Mouse (Mus musculus) thymus, postnatal 25 days (tissue): ENCODE measurements around the gene Macrod1.

Experiments used
- DNase-seq: peaks from one replicate; pipeline ENCODE4 v3.0.0; 2022

Macrod1 gene

DNA sequence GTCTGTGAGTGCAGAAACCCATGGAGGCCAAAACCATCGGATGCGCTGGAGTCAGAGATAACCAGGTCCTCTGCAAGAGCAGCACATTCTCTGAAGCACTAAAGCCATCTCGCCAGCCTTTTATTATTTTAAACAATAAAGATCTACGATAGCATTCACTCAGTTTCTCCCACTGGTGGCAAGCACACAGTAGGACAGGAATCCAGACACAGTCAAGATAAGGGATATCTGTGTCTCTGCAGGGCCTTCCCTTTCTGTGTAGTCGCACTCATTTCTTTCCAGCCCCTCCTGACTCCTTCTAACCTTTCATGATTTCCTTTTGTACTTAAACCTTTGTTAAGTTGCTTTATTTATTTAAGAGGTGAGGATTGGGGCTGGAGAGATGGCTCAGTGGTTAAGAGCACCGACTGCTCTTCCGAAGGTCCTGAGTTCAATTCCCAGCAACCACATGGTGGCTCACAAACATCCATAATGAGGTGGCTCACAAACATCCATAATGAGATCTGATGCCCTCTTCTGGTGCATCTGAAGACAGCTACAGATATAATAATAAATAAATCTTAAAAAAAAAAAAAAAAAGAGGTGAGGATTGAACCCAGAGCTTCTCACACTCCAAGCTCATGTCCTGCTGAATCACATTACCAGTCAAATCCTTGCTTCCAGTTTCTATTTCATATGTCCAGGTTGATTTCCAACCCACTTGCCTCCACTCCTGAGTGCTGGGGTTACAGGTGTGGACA lies 153.5 kb downstream of the Macrod1 start:
- no peak for DNase-seq

DNA sequence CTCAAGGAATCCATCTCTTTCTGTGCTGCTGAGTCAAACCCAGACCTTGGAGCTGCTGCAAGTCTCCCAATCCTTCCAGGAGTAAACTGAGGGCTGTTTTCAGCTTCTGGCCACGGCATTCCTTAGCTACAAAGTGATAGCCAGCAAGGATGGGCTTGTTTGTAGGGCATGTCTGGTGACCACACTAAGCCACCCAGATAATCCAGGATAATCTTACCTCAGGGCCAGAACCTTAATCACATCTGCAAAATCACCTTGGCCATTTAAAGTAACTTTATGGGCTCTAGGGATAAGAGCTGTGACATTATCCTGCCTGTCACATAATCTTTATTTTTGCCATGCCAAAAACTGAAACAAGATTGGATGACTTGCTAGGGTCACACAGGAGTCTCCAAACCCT lies 155.6 kb downstream of the Macrod1 start:
- no peak for DNase-seq

DNA sequence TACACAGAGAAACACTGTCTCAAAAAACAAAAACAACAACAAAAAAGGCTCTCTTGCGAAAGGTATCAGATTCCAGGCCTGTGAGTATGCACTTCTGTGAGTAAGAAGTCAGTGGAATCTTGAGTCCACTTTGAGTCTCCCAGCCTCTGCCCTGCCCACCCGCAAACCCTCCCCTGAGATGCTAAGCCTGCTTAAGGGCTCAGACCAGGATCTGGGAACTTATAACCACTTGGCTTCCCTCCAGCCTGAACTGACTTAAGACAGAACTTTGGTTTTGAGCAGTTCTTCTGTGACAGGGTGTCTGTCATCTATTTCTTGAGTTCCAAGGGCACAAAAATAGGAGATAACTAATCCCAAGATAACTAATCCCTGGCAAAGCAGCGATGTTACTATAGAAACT lies 156.4 kb downstream of the Macrod1 start:
- DNase-seq = no peak

DNA sequence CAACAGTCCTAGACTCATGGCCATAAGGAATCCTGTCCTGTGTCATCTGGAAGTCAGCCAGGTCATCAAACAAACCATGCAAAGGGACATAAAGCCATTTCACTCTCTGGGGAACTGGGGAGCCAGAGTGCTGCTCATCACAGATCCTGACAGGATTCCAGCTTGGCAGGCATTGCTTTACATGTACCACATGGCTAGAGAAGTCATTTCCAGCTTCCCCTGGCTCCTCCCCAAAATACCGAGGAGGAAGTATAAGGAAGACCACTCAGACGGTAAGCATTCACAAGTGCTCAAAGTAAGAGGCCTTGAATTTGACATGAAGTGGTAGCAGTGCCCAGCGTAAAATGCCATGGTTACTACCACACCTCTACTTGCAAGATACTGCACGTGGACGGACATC lies 157.9 kb downstream of the Macrod1 start:
- no peak for DNase-seq

DNA sequence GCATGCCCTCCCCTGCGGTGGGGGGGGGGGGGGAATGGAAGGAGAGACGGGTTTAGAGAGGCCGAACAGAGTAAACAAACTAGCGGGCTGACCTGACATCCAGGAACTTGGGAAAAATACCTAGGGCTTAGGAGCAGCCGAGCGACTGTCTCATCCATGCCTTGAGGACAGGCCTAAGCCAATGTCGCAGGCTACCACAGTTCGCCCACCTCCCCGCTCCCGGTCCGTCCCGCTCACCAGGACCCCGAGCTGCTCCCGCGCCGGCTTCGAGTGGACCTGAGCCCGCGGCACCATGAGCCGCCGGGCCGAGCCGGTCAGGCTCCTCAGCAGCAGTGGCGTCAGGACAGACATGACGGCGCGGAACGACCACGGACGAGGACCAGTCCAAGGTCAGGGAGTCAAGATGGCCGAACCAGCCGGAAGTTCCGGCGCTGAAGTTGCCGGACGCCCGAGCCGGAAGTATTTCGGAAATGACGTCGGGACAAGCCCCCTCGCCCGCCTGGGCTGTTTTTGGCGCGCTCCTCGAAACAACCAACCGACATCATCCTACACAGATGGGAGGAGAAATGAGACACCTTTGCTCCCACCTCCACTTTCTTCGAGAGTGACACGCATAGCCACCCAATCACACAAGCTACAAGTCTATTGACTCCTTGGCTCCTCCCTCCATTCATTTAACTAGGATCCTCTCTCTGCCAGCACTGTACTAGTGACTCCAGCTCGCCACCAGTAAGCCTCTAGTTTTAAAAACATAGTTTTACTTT lies 160.7 kb downstream of the Macrod1 start, which contains the start of gene Cox8a:
Cox8a (minus strand) TSS at position 455 of the 764 bp plus-strand sequence.
- peak; percentile 91 for DNase-seq

DNA sequence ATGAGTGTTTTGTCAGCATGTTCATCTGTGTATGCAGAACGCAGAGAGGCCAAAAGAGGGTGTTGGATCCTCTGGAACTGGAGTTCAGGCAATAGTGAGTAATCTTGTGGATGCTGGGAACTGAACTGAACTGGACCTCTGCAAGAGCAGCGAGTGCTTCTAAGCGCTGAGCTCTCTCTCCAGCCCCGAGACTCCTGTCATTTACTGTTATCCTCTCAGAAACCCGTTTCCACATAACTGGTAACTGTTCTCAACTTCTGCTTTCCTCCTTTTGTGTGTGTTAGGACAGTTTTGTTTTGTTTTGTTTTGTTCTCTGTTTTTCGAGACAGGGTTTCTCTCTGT lies 161.3 kb downstream of the Macrod1 start:
- no peak for DNase-seq

DNA sequence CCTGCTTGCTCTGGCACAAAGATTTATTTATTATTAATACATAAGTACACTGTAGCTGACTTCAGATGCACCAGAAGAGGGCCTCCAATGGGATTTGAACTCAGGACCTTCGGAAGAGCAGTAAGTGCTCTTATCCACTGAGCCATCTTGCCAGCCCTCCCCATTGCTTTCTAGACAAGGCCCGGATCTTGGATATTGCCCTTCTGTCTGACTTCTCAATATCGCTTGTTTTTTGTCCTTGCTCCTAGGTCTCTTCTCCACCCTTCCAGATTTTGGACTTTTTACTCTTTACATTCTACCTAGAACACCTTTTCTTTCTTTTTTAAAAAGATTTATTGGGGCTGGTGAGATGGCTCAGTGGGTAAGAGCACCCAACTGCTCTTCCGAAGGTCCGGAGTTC lies 162.1 kb downstream of the Macrod1 start:
- DNase-seq = no peak

DNA sequence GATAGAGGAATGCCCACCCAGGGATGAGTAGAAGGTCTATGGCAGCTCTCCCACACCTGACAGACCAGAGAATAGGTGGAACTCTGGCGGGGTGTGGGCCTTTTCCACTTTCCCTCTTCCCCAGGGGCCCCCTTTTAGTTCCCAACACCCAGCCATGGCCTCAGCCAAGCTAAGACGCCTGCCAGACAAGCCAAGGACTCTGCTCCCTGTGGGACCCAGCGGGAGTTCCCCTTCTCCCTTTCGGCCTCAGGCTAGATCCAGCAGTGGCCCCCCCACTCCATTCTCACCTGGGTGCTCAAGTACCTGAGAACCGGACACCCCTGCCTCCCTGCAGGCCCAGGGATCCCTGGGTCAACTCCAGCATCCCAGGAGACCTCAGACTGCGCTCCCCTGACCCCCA lies 165.6 kb downstream of the Macrod1 start:
- no peak for DNase-seq

DNA sequence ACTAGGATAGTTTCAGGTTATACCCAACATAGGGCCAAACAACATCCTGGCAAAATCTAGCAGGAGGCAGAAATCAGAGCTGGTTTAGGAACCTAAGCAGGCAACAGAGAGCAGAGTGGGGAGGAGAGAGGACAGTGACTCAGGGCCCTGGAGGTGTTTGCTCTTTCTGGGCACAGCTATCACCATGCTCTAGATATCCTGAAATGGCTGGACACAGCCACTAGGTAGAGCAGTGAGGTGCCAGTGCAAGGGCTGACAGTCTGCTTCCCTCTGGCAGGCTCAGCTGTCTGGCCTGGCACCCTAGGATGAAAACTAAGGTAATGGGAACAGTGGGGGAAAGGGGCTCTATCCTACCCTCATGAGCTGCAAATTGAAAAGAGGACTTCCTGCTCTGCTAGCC lies 166.9 kb downstream of the Macrod1 start:
- DNase-seq = no peak

DNA sequence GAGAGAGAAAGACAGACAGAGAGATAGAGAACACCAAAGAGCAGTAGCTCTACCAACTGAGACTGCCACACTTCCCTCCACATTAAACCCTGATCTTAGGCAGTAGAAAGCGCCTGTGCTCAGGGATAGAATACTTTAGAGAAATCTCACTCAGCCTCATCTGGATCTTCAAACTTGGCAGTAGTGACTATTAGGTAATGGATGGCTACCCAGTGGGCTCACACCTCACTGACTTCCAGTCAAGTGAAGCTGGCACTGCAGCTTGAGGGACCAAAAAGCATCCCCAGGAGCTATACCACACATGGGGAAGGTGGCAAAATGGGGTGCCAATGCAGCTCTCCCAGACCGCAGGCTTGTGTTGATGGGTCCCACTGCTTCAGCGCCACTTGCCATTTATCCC lies 167.6 kb downstream of the Macrod1 start:
- DNase-seq = no peak

DNA sequence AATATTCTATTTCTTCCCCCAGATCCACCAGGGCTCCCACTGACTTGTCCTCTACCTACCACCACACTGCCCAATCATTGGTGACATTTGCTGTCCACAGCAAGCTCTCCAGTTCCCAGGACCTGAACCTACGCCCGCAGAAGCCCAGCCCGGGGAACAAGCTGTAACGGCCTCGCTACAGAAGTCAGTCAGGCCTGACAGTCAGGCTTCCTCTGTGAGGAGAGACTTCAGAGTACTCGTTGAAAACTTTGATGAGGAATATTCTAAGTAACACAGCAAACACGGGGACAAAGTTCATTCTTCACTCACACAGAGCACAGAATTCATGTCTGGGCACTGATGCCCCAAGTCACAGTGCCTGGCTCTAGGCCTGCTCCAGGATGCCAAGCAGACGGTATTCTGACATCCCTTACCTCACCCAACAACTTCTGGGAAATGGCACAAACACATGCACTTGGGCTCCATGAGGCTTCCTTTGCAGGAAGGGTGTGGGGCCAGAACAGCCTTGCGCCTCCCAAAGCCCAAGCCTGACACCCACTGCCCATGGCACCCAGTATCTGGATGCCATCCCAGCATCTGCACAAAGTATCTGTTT lies 168.6 kb downstream of the Macrod1 start:
- no peak for DNase-seq

DNA sequence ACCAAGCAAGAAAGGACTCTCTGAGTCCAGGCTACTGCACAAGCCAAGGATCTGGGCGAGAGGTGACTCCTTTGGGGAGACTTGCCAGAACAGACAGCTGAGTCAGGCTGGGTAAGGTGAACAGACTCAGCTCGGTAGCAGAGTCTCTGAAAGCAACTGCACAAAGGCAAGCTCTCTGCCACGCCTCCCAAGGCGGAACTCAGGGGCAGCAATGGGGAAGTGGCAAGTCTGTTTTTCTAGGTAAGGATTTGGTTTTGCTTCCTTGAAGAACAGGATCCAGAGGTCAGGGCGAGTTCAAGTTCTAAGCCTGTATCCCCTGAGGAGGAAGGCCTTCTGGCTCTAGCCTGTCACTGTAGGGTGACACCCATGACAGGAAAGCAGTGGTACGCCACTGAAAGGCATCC lies 169.9 kb downstream of the Macrod1 start:
- no peak for DNase-seq

DNA sequence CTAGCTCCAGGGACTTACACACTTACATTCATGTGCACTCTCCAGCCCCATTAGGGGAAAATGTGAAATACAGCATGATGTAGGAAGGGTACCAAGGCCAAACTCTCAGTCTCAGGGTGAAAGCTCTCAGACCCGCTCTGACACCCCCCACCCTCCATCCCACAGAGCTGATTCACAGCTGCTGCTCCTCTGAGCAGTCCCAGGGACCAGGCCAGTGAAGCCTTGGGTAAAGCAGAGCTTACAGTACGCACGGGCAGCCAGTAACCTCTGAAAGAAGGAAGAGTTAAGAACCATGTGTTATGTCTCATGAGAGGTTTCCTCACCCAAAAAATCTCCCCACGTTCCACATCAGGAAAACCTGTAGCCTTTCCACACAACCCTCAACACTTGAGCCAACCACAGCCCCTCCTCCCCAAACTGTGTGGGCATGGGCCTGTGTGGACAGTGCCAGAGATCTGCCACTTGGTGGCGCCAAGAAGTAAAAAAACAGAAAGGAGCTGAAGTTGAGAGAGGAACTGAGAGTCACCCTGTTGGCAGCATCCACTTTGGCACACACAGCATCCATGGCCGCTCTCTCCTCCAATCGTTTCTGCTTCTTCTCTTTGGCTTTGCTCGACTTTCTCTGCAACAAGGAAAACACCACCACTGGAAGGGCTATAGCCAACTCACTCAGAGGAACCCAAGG lies 178.1 kb downstream of the Macrod1 start:
- peak; percentile 83 for DNase-seq

DNA sequence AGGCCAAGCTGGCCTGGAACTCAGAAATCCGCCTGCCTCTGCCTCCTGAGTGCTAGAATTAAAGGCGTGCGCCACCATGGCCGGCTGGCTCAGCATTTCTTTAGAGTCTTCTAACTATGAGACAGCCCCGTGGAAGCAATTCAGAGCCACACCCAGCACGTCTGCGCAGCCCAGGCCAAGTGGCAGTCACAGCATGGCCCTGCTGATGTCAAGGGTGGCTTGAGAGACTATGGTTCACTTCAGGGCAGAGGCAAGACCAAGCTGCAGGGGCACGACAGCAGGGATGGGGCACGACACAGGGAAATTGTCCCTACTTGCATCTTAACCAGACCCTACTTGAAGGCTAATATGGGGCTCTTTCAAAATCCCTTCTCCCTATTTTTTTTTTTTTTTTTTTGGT lies 178.9 kb downstream of the Macrod1 start:
- DNase-seq = no peak

DNA sequence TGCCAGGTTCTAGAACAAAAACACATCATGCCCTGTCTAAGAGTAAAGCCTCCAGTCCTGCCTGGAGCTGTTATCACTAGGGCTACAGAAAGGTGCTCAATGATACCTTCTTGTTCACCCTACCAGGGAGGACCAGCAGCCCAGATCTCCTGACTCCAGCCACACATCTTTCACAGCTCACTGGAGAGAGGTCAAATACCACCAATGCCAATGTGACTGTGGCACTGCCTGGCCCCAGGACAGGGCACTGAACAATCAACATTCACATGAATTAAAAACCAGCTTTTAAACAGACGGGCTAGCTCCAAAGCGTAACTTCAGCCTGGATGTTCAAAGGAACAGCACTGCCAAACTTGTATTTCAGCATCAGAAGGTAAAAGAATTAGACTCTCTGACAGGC lies 179.4 kb downstream of the Macrod1 start:
- no peak for DNase-seq

DNA sequence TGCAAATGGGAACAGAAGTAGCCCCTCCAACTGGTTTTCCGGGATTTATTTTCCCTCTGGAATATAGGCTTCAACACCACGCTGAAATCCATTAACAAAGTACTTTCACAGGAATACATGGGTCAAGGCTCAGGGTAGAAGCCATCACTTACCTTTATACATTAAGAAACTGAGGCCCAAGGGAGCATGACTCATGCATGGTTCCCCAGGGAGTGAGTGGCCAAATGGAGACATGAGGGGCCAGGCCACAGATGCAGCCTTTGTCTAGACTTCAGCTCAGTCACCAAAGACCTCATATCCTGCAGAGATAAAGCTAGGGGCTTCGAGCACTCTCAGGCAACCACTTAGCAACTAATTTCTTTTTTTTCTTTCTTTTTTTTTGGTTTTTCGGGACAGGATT lies 180.1 kb downstream of the Macrod1 start:
- DNase-seq = no peak

DNA sequence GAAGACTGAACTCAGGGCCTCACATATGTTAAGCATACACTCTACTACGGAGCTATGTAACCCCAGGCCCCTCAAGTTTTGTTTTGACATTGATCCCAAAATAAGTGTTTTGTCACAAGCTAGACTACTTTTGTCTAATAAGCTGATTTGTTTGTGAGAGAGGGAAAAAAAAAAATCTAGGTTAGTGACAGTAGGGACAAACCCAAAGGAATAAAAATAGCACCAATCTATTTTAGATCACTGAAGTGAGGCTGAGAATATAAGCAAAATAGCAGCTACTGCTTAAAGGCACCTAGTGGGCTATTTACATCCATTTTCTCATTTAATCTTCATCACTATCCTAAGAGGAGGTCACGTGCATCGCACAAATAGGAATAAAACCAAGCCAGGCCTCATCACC lies 183.0 kb downstream of the Macrod1 start:
- DNase-seq = no peak

DNA sequence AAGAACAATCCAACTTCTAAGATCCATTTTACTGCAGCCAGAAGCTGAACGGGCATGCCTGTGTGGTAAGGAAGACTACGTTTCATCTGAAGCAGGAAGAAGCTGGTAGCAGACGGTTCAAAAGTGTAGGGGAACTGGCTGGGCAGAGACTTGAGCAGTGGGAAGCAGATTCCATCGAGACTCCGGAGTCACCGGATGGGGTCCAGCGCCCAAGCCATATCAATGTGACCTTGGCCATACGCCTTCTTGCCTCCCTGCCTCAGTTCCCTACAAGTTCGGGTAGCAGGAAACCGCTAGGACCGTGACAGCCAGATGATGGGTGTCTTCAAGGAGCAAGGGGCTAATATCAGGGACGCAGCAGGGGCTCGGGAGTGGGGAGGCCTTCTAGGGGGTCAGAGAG lies 183.7 kb downstream of the Macrod1 start:
- peak; percentile 40 for DNase-seq

DNA sequence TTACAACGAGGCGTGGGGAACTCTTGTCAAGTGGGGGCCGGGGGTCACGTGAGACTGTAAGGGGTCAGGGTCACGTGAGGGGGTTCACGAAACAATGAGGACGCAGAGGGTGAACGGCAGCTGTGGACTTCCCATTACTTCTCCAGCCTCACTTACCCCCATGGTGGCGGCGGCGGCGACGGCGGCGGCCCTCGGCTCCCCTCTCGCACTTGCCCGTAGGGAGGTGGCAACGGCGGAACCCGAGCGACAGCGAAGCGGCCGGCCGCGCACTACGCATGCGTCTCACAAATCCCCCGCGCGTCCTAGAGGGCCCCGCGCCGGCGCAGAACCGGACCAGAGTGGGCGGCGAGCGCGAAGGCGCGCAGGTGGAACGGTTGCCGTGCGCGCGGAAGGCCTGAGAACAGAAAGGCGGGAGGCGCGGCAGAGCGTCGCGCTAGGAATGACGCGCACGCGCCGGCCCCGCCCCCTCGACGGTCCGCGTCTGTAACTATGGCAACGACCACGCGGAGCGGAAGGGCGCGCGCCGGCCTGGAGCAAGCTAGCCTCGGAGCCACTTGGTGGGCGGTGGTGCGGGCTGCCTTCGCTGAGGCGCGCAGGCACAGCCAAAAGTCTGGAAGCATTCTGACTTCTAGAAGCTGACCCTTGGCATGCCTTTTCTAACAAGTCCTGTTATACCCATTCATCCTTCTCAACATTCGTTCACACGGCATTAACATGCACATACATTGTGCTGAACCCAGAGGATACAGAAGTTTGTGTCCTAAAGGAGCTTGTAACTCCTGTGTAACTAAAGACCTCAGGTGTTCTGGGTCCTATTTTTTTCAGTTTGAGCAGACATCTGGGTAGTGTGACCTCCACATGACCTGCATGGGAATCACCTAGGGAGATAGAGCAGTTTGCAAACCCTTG lies 184.4 kb downstream of the Macrod1 start, which contains the start of gene Naa40:
Naa40 (minus strand) TSS at position 402 of the 909 bp plus-strand sequence.
- DNase-seq = peak; percentile 93

DNA sequence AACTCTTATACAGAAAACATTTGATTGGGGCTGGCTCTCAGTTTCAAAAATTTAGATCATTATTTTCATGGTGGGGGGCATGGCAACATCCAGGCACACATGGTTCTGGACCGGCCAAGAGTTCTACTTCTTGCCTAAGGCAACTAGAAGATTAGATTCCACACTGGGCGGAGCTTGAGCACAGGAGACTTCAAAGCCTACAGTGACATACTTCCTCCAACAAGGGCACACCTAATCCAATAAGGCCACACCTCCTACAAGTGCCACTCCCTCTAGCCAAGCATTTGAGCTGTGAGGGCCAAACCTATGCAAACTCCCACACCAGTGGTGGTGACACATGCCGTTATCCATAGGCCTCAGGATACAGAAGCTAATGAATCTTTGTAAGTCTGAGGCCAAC lies 189.4 kb downstream of the Macrod1 start:
- DNase-seq = no peak
